Mouse (Mus musculus) embryo, embryonic 9.5 days (tissue): ENCODE data around the gene Psg27.
A peak's percentile ranks its signal among the peaks of the same experiment; 100 is the strongest.
"Not testable (repeated sequence)": the region's sequence is repeated elsewhere in the genome, so short reads cannot be mapped to it uniquely, and the experiment has no call there.

ENCODE experiments used
- DNase-seq: peaks from one replicate; pipeline ENCODE4 v3.0.0-alpha.2; 2017; ENCODE audit errors: extremely low spot score

Gene Psg27

DNA sequence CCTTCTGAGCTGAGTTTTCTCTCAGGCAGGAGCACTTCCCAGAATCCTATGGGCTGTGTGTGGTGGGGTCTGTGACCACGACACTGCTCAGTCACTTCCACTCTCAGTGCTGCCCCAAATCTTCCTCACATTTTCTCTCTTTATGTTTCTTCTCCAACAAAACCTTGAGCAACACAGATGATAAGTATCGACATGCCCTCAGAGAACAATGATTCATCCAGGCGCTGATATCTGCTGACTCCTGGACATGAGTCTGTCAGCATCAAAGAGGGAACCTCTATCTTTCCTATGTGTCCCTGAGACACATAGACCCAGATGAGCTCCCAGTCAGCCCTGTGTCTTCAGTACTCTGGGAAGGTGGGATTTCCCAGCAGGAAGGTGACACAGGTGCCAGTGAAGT is at the start of gene Psg27:
TSS of gene Psg27 (minus strand) at position 101 of the 400 bp plus-strand sequence.
- DNase-seq, result no peak

DNA sequence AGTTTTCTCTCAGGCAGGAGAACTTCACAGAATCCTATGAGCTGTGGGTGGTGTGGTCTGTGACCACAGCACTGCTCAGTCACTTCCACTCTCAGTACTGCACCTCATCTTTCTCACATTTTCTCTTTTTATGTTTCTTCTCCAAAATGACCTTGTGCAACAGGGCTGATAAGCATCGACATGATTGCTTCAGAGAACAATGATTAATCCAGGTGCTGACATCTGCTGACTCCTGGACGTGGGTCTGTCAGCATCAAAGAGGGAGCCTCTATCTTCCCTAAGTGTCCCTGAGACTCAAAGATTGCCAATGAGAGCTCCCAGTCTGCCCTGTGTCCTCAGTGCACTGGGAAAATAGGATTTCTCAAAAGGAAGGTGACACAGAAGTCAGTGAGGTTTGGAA is 49.3 kb upstream of the Psg27 start, which contains the start of gene Psg23:
TSS of gene Psg23 (minus strand) at position 101 of the 400 bp plus-strand sequence.
- DNase-seq, result not testable (repeated sequence)

DNA sequence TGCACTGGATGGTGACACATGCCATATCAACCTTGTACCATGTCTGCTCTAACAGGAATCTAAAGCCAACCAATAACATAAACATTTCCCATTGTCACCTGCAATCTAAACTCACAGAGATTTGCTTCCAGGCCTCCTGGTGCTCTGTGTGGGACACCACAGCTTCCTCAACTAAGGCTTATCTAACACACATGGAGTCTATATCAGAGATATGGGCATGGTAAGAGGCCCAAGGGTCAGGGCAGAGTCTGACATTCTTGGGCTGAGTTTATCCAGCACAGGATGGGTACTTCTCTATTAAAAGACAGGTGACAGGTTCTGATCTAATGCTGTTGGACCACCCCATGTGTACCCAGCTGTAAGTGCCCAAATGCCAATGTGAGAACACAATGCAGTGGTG is 7.3 kb downstream of the Psg27 start:
- no peak for DNase-seq

DNA sequence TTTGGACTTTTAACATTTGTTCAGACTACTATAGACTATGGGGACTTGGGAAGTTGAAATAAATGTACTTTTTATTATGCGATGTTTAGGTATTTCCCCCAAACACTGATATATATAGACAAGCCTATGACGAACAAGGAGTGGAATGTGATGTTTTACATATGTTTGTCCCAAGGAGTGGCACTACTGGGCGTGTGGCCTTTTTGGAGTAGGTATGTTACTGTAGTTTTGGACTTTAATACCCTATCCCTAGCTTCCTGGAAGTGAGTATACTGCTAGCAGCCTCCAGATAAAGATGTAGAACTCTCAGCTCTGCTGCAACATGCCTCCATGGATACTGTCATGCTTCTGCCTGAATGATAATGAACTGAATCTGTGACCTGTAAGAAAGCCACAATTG is 11.4 kb downstream of the Psg27 start:
- not testable (repeated sequence) for DNase-seq

DNA sequence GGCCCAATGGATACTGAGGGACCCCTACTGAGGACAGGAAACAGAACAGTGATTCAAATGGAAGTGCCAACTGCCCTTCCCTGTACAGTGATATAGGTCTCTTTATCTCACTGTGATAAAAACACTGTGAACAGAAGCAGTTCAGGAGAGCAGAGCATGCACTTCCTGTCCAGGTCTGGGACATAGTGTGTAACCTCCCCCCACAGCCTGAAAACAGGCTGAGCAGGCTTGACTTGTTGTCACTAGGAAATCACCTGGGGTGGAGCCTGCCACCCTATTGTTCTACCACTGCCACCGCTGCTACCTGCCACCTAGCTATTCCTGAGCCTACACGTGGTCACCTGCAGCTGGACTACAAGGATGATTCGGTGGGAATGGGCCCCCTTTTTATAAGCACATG is 33.7 kb downstream of the Psg27 start:
- no peak for DNase-seq

DNA sequence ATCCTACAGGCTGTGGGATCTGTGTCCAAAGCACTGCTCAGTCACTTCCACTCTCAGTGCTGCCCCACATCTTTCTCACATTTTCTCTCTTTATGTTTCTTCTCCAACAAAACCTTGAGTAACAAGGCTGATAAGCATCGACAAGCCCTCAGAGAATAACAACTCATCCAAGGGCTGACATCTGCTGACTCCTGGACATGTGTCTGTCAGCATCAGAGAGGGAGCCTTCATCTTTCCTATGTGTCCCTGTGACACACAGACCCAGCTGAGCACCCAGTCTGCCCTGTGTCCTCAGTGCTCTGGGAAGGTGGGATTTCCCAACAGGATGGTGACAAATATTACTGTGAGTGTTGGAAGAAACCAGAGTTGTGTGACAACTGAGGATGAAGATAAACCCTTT is 34.9 kb downstream of the Psg27 start, which contains the start of gene Psg25:
TSS of gene Psg25 (minus strand) at position 101 of the 400 bp plus-strand sequence.
- DNase-seq, result no peak

DNA sequence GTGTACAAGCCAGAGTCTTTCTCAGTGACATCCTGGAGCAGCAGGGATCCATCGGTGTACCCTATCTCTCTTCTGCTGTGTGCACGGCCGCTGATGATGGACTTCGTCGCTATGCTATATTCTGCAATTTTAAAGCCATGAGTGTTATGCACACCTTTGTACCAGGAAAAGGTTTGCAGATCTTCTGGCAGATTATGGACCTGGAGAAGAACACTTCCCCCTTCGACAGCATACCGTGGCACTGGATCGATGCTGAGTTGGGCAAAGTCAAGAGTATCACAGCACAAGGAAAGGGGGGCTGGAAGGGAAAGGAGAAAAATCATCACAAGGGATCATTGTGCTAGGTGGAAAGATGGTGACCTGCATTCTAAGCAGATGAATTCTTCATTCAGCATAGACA is 42.4 kb downstream of the Psg27 start:
- DNase-seq, result no peak

DNA sequence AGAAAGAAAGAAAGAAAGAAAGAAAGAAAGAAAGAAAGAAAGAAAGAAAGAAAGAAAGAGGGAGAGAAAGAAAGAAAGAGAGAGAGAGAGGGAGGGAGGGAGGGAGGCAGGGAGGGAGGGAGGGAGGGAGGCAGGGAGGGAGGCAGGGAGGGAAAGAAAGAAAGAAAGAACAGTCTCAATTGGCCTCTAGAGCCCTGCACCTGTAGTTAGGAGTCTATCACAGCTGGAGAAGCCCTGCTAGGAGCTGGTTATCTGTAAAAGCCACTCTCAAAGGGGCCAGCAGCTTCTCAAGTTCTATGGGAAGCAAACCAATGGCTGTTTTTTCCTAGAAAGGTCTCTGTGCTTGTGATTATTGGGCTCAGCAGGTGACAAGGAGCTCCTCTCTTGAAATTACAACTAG is 54.3 kb downstream of the Psg27 start:
- not testable (repeated sequence) for DNase-seq

DNA sequence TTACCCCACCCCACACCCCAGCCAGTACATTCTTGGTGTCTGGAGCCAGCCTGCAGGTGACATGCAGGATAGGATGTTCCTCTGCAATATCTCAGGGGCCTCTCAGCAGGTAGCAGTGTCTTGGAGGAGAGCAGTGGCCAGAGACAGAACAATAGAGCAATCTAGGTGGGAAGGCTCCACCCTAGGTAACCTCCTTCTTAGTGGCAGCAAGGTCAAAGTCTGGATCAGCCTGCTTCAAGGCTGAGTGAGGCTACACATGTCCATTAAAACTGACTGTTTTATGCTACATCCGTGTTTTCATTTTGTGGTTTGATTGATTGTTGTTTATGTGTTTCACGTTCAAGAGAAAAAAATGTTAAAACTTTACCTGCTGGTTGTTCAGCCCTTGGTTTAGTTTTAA is 54.7 kb downstream of the Psg27 start:
- not testable (repeated sequence) for DNase-seq

DNA sequence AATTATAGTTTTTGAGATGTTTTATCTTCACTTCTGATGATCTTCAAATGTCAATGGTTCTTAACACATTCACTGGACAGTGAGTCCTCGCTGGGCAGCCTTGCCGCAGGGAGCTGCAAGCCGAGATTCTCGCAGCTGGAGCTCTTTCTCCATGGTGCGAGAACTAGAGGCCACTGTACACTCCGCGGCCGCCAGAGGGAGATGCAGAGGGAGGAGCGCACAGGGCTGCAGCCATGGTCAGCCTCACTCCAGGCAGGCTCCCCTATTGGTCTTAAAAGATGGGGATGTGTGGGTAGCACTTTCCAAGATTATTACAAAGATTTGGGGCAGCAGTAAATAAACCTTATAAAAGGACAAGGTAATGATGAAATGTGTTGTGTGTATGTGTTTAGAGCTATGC is 55.6 kb downstream of the Psg27 start:
- peak; percentile 42 for DNase-seq
